Mouse (Mus musculus) granulocyte monocyte progenitor cell, adult 5-6 weeks (primary cell): ENCODE results near the gene Ankrd65. TPM values are rescaled to one million over a fixed set of nuclear protein-coding genes. Genes with fewer than 3 reads are reported as not detected.
A peak's percentile ranks its signal among the peaks of the same experiment; 100 is the strongest.
"Not testable (repeated sequence)": the region's sequence is repeated elsewhere in the genome, so short reads cannot be mapped to it uniquely, and the experiment has no call there.

ENCODE experiments used
- ATAC-seq: replicated peaks from 2 replicates; pipeline ENCODE4 v1.8.0; 2016; ENCODE audit warnings: mild to moderate bottlenecking, moderate TSS enrichment, inconsistent platforms; ENCODE audit not compliant: poor library complexity, severe bottlenecking
- total RNA-seq, 2 experiments: library from RNA; stranded (forward) in 1 of 2; stranded (reverse) in 1 of 2; fragments of 200-712, 200-1000 nt in 1 of 2; fragments of >200 nt in 1 of 2; fragmentation: Nextera tagmentation in 1 of 2; gene quantifications; 2 replicates each; pipeline ENCODE4 v1.2.3; 2014 to 2017

Ankrd65 gene
- not detected in 2 replicates for total RNA-seq (2014; fragmentation: Nextera tagmentation)
- total RNA-seq (2017) = not detected in 2 replicates

DNA sequence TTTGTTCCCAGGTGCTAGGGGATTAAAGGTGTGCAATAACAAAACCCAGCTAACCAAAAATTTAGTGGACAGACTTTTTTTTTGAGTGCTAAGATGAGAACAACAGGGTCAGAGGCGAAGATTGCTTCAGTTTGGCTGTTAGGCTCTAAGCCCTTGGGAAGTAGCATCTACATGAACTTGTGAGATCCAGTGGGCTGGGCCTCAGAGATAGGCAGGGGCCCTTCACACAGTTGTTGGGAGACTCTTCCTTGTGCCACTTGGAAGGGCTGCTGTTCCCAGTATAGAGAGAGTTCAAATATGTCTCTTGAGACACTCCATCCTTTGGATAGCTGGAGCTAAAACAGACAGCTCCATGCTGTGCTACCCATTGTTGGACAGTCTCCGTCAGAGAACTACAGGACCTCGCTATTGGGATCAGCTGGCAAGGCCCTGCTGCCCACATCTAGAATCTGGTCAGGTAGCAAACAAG, at the start of gene Ankrd65:
TSS of gene Ankrd65 (plus strand) at position 419 of the 469 bp plus-strand sequence.
- no peak for ATAC-seq

- not testable (repeated sequence) for ATAC-seq
Measured at GRCm38 (mm10) chr4:155740681-155741080, 49.6 kb upstream of the Ankrd65 start.

- no peak for ATAC-seq
Measured at GRCm38 (mm10) chr4:155742684-155743083, 47.6 kb upstream of the Ankrd65 start.

- no peak for ATAC-seq
Measured at GRCm38 (mm10) chr4:155744474-155744873, 45.8 kb upstream of the Ankrd65 start.

- no peak for ATAC-seq
Measured at GRCm38 (mm10) chr4:155745136-155745535, 45.1 kb upstream of the Ankrd65 start.

- no peak for ATAC-seq
Measured at GRCm38 (mm10) chr4:155746036-155746548, 44.1 kb upstream of the Ankrd65 start.

DNA sequence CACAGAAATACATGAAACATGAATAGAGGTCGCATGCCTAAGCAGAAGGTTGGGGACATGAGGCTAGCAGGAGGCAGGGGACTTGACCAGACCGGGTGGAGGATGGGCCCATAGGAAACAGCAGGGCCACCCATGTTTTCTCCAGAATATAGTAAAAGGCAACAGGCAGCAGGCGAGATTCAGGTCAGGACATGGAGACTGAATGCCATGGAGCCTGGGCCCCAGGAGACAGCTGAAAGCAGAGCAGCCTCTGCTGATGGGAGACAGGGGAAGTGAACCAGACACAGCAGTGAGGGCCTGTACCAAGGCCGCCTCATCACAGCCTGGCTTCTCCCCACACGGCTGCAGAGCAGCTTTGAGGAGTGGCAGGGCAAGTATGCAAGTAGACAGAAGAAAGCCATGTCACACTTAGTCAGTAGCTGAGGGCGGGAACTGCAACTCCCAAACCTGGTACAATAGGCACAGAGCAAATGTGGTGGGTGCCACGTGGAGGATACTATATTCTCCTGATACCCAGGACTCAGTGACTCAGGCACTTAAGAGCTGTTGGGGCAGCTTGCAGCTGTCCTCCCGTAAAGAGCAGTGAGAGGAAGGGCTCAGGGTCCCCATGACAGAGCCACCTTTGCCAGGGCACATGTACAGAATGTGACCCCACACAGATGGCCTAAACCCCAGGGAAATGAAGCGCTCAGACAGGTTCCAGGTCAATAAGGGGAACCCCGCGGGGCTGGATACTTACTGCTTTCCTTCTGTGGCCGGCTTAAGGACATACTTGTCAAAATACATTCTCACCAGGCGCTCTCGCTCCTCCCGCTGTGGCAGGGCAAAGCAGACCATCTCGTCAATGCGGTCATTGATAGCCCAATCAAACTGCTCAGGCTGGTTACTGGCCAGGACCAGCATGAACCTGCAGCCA, 43.4 kb upstream of the Ankrd65 start:
- ATAC-seq = no peak

DNA sequence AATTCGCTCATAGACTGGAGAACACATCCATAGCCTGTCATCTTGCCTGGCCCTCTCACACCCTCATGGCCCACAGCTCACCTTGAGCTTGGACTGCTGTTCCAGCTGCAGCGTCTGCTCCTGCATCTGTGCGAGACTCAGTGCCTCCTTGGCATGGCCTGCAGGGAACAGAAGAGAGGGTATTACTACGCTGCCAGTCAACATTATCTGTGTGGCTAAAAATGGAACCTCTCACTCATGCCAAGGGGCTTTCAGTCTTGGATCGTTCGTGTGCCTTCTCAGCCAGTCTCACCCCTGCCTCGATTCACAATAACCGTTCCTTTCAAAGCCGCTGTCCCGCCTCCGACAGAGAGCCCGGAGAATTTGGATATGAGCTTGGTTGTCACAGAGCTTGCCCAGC, 33.2 kb upstream of the Ankrd65 start:
- ATAC-seq = no peak

DNA sequence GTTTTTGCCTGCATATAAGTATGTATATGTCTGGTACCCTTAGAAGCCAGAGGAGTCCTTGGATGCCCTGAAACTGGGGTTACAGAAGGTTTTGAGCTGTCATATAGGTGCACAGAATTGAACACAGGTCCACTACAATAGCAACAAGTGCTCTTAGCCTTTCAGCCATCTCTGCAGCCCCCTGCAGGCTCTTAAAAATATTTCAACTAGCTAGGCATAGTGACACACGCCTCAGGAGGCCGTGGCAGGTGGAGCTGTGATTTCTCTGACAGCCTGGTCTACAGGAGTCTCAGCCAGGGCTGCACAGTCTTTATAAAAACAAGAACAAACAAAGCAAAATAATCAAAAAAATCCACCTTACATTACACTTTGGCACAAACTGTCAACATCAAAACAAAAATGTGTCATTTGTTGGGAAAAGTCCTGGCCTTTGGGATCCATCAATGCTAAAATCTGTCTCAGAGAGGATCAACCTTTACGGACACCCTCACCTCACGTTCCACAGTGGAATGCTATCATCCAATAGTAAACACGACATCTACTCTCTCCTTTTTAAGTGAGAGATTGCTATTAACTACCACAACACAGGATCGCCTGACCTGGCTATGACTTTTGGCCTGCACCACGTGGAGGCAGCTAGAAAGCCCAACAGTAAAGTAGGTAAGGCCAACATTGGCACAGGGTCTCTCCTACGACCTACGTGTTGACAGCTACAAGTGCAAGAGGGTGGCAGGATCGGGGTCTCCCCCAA, 30.2 kb upstream of the Ankrd65 start:
- ATAC-seq = peak; percentile 48

DNA sequence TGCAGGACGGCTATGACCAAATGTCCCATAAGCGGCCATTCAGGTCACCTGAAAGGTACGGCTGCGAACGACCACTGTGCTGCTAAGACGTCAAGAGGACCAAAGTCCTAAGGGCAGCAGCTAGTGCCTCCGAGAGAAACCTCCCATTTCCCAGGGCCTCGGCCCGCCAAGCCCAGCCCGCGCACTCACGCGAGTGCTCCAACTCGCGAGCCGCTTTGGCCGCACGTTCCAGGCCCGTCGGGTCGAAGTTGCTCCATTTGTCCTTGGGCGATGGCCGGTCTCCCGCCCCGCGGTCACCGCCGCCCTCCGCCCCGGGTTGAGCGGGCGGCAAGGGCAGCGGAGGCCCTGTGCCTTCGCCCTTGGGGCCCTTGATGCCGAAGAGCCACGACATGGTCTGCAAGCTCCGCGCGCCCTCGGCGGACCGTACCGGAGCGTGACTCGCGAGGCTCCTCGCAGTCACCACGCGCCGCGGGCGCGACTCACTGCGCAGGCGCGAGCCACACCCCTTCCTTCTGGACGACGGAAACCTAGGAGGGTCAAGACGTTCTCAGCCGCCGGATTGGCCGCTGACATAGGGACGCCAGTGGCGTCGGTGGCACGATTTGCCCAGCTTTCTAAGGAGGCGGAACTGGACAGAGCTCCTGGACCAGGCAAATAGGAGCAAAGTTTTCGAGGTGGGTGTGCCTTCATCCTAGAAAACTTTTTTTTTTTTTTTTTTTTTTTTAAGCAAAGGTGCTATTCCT, 29.5 kb upstream of the Ankrd65 start, which contains the start of gene Atad3a:
TSS of gene Atad3a (minus strand) at position 481 of the 743 bp plus-strand sequence.
- ATAC-seq = peak; percentile 95

DNA sequence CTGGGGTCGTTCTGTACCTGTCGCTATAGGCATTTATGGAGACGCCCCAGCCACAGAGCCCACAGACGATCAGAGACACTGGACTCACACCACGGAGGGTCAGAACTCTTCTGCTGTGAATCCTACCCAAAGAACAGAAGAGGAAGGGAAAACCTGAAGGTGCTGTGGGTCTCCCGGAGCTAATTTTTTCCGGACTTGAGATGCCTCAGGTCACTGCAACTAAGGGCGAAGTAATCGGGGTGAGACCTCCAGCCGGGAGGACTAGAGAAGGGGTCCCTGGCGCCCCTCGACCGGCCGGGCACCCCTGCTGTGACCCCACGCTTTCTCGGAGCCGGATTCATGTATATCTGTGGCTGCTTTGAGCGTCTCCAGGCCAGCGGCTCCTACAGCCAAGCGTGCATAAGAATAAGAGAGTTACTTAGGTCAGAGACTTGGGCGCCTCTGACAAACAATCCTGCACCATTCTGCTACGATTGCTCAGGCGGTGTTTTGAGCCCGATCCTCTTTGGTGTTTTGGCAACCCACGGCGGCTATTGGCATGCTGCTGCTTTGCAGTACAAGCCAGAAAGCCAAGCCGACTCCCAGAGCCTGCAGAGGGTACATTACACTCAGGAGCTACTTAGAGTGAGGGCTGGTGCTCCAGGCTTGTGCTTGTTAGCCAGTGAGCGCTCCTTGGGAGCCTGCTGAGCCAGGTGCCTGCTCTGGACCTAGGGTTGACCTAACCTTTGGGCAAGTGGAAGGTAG, 28.7 kb upstream of the Ankrd65 start:
- ATAC-seq = peak; percentile 23

- ATAC-seq = no peak
Measured at GRCm38 (mm10) chr4:155762357-155762756, 27.9 kb upstream of the Ankrd65 start.

DNA sequence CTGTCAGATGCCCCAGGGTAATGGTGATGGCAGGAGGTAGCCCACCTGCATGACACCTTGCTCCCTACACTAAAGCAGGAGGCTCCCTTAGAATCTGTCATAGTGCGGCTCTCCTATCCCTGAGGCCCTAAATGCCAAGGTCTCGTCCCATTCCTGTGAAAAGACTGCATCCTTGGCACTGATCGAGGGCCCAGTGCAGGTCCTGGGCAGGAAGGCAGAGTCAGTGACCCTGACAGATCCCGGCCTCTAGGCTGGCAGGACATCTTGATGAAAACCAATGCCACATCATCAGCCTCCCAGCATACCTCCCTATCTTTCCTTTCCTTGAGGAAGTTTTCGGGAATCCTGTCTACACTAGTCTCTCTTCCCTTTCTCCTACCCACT, 20.8 kb upstream of the Ankrd65 start:
- ATAC-seq = no peak

DNA sequence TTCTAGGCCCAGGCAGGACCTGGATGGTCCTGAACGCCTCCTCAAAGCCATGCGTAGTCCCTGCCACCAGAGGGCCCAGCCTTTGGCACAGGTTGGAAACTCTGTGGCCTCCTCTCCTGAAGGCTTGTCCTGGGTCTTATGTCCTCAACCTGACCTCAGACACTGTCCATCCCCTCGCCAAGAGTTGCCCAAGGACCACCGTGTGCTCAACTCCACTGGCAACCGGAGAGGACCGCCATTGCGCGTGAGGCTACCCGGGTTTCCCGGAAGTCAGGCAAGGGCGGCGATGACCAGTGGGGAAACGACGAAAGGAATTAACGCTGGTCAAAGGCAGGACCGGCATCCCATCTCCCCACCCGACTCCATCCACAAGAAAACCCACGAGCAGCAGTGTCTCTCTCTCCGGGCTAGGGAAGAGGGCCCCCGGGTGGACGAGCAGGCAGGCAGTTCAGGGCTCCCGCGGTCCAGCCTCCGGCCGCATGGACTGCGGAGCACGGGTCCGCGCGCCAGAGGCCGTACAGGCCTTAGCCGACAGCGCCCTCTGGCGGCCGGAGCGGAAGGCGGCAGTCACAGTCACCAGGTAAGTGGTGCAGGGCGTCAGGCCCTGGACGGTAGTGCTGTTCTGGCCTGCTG, 20.2 kb upstream of the Ankrd65 start:
- peak; percentile 78 for ATAC-seq

- ATAC-seq = no peak
Measured at GRCm38 (mm10) chr4:155770626-155771025, 19.6 kb upstream of the Ankrd65 start.

GRCm38 (mm10) chr4:155771706-155772105, 18.5 kb upstream of the Ankrd65 start:
- no peak for ATAC-seq

DNA sequence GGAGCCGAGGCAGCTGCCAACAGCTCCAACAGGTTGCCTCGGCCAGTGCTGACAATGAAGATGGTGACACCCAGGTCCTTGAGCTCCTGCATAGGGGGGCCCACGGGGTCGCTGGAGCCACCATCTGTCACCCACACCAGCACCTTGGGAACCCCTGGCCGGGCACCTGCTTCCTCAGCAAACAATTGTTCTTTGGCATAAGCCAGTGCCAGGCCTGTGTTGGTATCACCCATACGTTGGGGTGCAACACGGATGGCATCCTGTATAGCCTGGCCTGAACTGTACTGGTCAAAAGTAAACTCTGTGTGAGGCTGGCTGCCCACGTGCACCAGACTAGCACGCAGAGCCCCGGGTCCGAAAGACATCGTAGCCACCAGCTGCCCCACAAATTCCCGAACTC, 17.5 kb upstream of the Ankrd65 start:
- no peak for ATAC-seq

- ATAC-seq = no peak
Measured at GRCm38 (mm10) chr4:155773335-155774078, 16.7 kb upstream of the Ankrd65 start.
